Mouse (Mus musculus): Measurements from ENCODE around the gene C130050O18Rik.

- TF ChIP-seq CTCF (IDR thresholded peaks at IDR 0.05) (no peak), POLR2A (IDR thresholded peaks at IDR 0.05; ENCODE audit: insufficient read depth, low read depth, low read length) (no peak), EP300 (IDR thresholded peaks at IDR 0.05; ENCODE audit: insufficient read depth, low read depth, low read length) (no peak)
Observed at GRCm38 (mm10) chr5:139455166-139455565, 50.1 kb downstream of the C130050O18Rik start.

All from heart, adult 2 months (tissue).